Comparison of ENCODE assay signal across 9 mouse cellular contexts in genomic region chr7:139309106-139309505, GRCm38 (mm10).
DNase-seq lines count a peak whose midpoint lies in the region; ATAC-seq and TF ChIP-seq lines count a peak whose summit lies in the region.
"Had no signal": no experiment of that assay in that cellular context is flagged by ENCODE, and none has a peak within 500 bp of the region (broad histone marks: within the 10 kb centered on the region; RNA-seq: fewer than 3 reads in every experiment).

No protein-coding gene starts in this region.

- H3K9ac ChIP-seq in heart, embryonic 14.5 days (ENCODE audit: low read length): 0 out of 2 replicates have a peak overlapping the region, but pooled peaks have one; percentile 27
- H3K9ac ChIP-seq in lung, embryonic 14.5 days: no peak overlapping the region
- H3K9ac ChIP-seq: liver, embryonic 14.5 days had no signal

- no peaks in the 10 kb centered on the region for H3K9me3 ChIP-seq in heart, embryonic 14.5 days (ENCODE audit: control insufficient read depth, low read length)
- no peaks in the 10 kb centered on the region for H3K9me3 ChIP-seq in lung, embryonic 14.5 days (ENCODE audit: low read depth, low read length)

- DNase-seq in cerebellum, postnatal 36 days: no peak
- peak; percentile 28 for DNase-seq in cerebellum, adult 8-10 months
- peak; percentile 77 for DNase-seq in lung, embryonic 14.5 days
- no peak for DNase-seq in layer of hippocampus, postnatal 36 days
- DNase-seq in thymus, adult 2 months: no peak
- no peak for DNase-seq in left cerebral cortex, adult 2 months (ENCODE audit: extremely low spot score in 1 of 2, low spot score in 2 of 2)

- 16% methylated on average over 2 of the region's 2 CpGs for WGBS in heart, embryonic 14.5 days
- WGBS in lung, embryonic 14.5 days: 19% methylated on average over 2 of the region's 2 CpGs
- 87% methylated on average over 2 of the region's 2 CpGs for WGBS in thymus, adult 2 months

- H3K27me3 ChIP-seq in heart, embryonic 14.5 days (ENCODE audit: control insufficient read depth, insufficient read depth, low read length): no peaks in the 10 kb centered on the region
- no peaks in the 10 kb centered on the region for H3K27me3 ChIP-seq in lung, embryonic 14.5 days (ENCODE audit: insufficient read depth, low read length)
- no peaks in the 10 kb centered on the region for H3K27me3 ChIP-seq in thymus, adult 2 months (ENCODE audit: control insufficient read depth, insufficient read depth, low read length)

- H3K4me2 ChIP-seq in heart, embryonic 14.5 days (ENCODE audit: low read length): no peak overlapping the region
- H3K4me2 ChIP-seq in lung, embryonic 14.5 days: no peak overlapping the region

- TF ChIP-seq CTCF in lung, embryonic 14.5 days (IDR thresholded peaks at IDR 0.05; ENCODE audit: low read depth): peak; percentile 51
- no peak for TF ChIP-seq CTCF in thymus, adult 2 months (IDR thresholded peaks at IDR 0.05; ENCODE audit: borderline replicate concordance, control insufficient read depth, extremely low read depth, insufficient read depth, low read length, poor library complexity)
- TF ChIP-seq CTCF in left cerebral cortex, adult 2 months (IDR thresholded peaks at IDR 0.05): no peak

- no peak overlapping the region for H3K4me3 ChIP-seq in heart, embryonic 14.5 days (ENCODE audit: control insufficient read depth in 1 of 2, insufficient read depth in 1 of 2, low read depth in 1 of 2, low read length in 2 of 2)
- H3K4me3 ChIP-seq in lung, embryonic 14.5 days (ENCODE audit: low read depth, low read length): no peak overlapping the region
- no peak overlapping the region for H3K4me3 ChIP-seq in thymus, adult 2 months (ENCODE audit: control insufficient read depth, insufficient read depth, low read length)
- H3K4me3 ChIP-seq in left cerebral cortex, adult 2 months: no peak overlapping the region

- peak; percentile 5; the same call in 1 of the 2 replicates for ATAC-seq in cerebellum, adult (ENCODE audit: insufficient number of reproducible peaks, low FRiP score, low TSS enrichment)
- 0 out of 2 replicates have a peak, but pooled peaks have one; percentile 23 for ATAC-seq in heart, embryonic 14.5 days (ENCODE audit: insufficient number of reproducible peaks, insufficient read depth, low FRiP score, low read depth)
- peak; percentile 79 for ATAC-seq in lung, embryonic 14.5 days (ENCODE audit: insufficient read depth)

- intact Hi-C loops in left cerebral cortex, adult 2 months (cut with DNase I): no loop called here

- H3K36me3 ChIP-seq in heart, embryonic 14.5 days (ENCODE audit: control insufficient read depth, insufficient read depth, low read length): no peaks in the 10 kb centered on the region
- no peaks in the 10 kb centered on the region for H3K36me3 ChIP-seq in lung, embryonic 14.5 days (ENCODE audit: insufficient read depth)
- no peaks in the 10 kb centered on the region for H3K36me3 ChIP-seq in thymus, adult 2 months (ENCODE audit: control insufficient read depth, insufficient read depth, low read length)

- peaks cover 35 to 54% of the 10 kb centered on the region in 2 experiments for H3K4me1 ChIP-seq in heart, embryonic 14.5 days (ENCODE audit: control insufficient read depth in 2 of 2, insufficient read depth in 2 of 2, low read length in 2 of 2)
- peaks cover 15% of the 10 kb centered on the region for H3K4me1 ChIP-seq in lung, embryonic 14.5 days (ENCODE audit: insufficient read depth)
- no peaks in the 10 kb centered on the region for H3K4me1 ChIP-seq in thymus, adult 2 months (replicated peaks; ENCODE audit: control insufficient read depth, insufficient read depth, low read length)

- H3K27ac ChIP-seq in heart, embryonic 14.5 days (replicated peaks in 1 of 2; ENCODE audit: control insufficient read depth in 1 of 2, insufficient read depth in 1 of 2, low read depth in 2 of 2, low read length in 2 of 2): peak overlapping the region; percentile 4 to 57; a peak in 3 of 4 replicates
- H3K27ac ChIP-seq in lung, embryonic 14.5 days (ENCODE audit: low read depth): peak overlapping the region; percentile 72; the same call in 1 of the 2 replicates
- H3K27ac ChIP-seq in thymus, adult 2 months (ENCODE audit: control insufficient read depth, insufficient read depth, low read length): no peak overlapping the region
- H3K27ac ChIP-seq in left cerebral cortex, adult 2 months: no peak overlapping the region
- H3K27ac ChIP-seq: liver, embryonic 14.5 days had no signal

- no peak for TF ChIP-seq POLR2A in thymus, adult 2 months (IDR thresholded peaks at IDR 0.05; ENCODE audit: control insufficient read depth, extremely low read depth, insufficient read depth, low read length, poor library complexity)

Comparison
In these comparisons a context has a peak if more than half of its experiments do, and no peak if none do; other contexts are left out.
1. DNase-seq: peak in cerebellum, adult 8-10 months (single experiment) and lung, embryonic 14.5 days (single experiment); none in cerebellum, postnatal 36 days (0 of 2), layer of hippocampus, postnatal 36 days (0 of 2), thymus, adult 2 months (single experiment) and left cerebral cortex, adult 2 months (0 of 2).
2. ATAC-seq: peak in every context shown above with its lines; median percentile 79 in lung, embryonic 14.5 days; 23 in heart, embryonic 14.5 days; 5 in cerebellum, adult.
3. H3K27ac ChIP-seq: peak in heart, embryonic 14.5 days (2 of 2) and lung, embryonic 14.5 days (single experiment); none in thymus, adult 2 months (single experiment) and left cerebral cortex, adult 2 months (single experiment).